Mouse (Mus musculus) ES-E14 (cell line): Measurements from ENCODE around the gene Dlec1.

Source experiments
- CHD2 ChIP-seq: IDR thresholded peaks from 2 replicates; pipeline ENCODE4 v1.6.1; 2014; ENCODE audit warnings: mild to moderate bottlenecking, low read depth, low read length, inconsistent platforms
- HCFC1 ChIP-seq: IDR thresholded peaks from 2 replicates; pipeline ENCODE4 v1.6.1; 2012; ENCODE audit warnings: low read length, inconsistent platforms, borderline replicate concordance; ENCODE audit not compliant: insufficient read depth
- MAFK ChIP-seq: IDR thresholded peaks from 2 replicates; pipeline ENCODE4 v1.6.1; 2014; ENCODE audit warnings: mild to moderate bottlenecking, low read depth, low read length, inconsistent platforms; ENCODE audit not compliant: insufficient read depth
- ZC3H11A ChIP-seq: IDR thresholded peaks from 2 replicates; pipeline ENCODE4 v1.6.1; 2012; ENCODE audit warnings: low read depth, mild to moderate bottlenecking, inconsistent platforms, low read length, borderline replicate concordance
- ZNF384 ChIP-seq: IDR thresholded peaks from 2 replicates; pipeline ENCODE4 v1.6.1; 2012; ENCODE audit warnings: low read depth, low read length, inconsistent platforms

GRCm38 (mm10) chr9:119102783-119103113 lies 470 bp downstream of the Dlec1 start:
- no peak for TF ChIP-seq HCFC1
- TF ChIP-seq ZC3H11A, result no peak
- no peak for TF ChIP-seq MAFK
- TF ChIP-seq CHD2, result no peak
- no peak for TF ChIP-seq ZNF384
